Mouse (Mus musculus) frontal cortex, adult (tissue): Measurements from ENCODE around the gene Casp6.

Source experiments
- ATAC-seq: cut with Nextera tagmentation; 2 replicates; pipeline ENCODE4 v1.9.2; 2017; ENCODE audit warnings: mild to moderate bottlenecking, moderate library complexity, mixed read lengths; ENCODE audit not compliant: low TSS enrichment

The Casp6 gene

DNA sequence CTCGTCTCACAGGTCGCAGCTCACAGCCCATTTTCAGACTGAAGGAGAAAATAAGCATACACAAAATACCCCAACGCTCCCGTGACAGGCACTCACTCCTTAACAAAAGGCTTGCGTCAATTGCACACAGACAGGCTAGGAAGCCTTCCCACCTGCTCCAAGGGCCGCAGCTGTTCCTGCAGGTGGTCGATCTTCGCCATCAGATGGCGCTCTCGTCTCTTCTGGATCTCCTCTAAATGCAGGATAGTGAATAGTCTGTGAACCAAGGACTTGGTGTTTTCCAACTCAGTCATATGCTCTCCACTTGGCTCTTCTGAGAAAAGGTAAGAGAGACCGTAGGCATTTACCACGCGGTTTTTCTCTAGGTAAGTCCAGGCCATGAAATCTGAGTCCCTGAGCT lies 17.2 kb downstream of the Casp6 start:
- ATAC-seq, result peak; percentile 98

- ATAC-seq, result no peak
Observed at GRCm38 (mm10) chr3:129923581-129923980, 22.4 kb downstream of the Casp6 start.

- ATAC-seq, result no peak
Observed at GRCm38 (mm10) chr3:129925861-129926260, 24.6 kb downstream of the Casp6 start.

DNA sequence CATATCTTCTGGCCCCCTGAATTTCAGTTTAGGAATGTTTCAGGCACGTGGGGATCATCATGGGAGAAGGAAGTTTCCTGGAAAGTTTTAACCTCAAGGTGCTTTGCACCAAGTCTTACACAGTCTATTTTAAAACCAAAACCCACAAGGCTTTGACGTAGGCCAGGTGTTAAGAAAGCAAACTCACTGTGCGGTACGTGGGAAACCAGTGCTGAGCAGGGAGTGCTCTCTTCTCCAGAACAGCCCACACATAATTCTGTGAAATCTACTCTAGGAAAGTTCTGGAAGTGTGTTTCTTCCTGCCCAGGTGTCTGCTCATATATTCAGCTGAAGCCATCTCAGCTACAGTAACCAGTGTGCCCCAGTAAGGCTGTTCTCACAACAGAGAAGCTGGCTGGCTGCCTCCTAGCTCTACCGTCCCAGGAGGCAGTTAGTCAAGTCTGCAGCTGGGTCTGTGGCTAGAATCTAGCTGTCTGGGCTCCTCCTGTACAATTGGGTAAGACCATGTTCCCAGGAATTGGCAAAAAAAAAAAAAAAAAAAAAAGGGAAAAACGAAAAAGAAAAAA lies 29.1 kb downstream of the Casp6 start:
- ATAC-seq, result peak; percentile 96

- ATAC-seq, result no peak
Observed at GRCm38 (mm10) chr3:129932443-129932842, 31.2 kb downstream of the Casp6 start.

GRCm38 (mm10) chr3:129936561-129936960 lies 35.3 kb downstream of the Casp6 start:
- ATAC-seq, result peak; percentile 56; the same call in 1 of the 2 replicates

- ATAC-seq, result no peak
Observed at GRCm38 (mm10) chr3:129937848-129938247, 36.6 kb downstream of the Casp6 start.

DNA sequence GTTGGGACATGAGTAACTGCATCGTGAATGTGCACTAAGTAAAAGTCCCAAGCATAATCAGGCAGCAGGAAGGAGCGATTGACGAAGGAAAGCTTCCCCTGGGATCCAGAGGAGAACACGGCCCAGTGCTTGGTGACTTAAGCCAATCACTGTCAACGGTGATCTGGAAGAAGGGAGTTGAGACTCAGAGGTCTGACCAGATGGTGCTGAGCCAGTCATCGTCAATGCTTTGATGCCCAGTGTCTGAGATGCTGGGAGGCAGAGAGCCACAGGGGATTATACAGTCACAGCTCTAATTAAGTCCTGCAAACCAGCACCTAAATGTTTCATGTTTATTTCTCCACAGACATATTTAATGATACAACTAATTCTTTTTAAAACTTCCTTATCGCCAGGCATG lies 37.8 kb downstream of the Casp6 start:
- no peak for ATAC-seq

DNA sequence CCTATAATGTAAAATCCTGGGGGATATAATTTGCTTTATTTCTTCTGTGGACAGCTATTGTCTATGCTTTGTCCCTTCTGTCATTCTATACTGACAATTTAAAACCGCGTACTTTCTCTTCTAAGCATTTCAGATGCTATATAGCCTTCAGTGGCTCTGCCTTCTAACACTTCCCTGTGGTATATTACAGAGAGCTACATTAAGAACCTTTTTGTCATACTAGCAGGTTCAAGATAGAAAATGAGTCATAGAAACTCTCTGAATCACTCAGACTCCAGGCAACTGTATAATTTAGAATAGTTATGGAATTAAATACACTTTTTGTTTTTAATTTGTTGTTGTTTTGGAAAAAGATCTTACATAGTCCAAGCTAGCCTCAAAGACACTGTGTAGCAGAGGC lies 39.6 kb downstream of the Casp6 start:
- peak; percentile 99 for ATAC-seq

DNA sequence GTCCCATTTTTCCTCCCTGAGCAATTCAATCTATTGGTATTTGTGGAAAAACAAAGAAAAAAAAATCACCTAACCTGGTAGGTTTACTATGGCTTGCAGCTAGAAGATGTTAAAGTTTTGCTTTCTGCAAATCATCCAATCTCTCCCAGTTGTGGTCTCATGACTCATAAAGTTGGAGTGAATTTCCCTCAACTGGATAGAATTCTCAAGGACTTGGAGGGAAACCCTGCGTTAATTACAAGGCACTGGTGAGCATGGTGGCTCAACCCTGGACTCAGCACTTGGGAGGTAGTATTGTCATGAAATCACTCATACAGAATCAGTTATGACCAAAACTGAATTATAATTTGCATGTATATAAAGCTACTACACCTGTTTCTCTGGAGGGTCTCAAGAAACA lies 40.1 kb downstream of the Casp6 start:
- ATAC-seq, result no peak

DNA sequence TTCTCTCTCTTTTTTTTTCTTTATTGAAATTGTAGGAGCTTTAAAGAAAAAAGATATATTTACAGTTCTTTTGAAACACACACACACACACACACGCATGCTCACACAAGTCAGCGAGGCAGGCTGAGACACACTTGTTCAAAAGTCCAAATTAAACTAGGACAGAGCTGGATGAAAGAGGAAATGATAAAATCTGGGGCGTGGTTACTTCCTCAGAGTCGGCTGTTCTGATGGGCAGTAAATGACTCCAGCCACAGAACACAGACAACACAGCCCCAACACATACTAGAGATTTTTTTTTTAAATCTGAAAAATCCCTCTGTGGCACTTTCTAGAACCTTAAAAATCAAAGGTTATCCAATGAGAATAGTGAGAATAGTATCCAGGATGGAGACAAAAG lies 42.6 kb downstream of the Casp6 start:
- ATAC-seq, result no peak

- ATAC-seq, result no peak
Observed at GRCm38 (mm10) chr3:129946217-129946914, 45.1 kb downstream of the Casp6 start.

DNA sequence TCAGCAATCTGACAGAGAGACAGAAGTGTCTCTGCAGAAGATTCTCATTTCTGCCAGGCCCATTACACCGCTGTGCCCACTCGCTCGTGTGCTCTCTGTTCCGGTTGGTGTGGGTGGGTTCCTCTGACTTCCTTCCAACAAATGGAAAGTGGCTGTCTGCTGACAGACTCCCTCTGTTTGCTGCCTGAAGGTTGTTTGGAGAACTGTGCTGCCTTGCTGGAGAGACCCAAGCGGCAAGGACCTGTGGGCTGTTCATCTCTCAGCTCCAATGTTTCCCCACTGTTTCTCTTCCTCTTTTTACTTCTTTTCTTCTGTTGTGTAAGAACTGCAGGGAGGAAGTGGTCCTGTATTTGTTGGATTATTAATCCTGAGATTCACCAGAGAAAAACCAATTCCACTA lies 47.1 kb downstream of the Casp6 start:
- peak; percentile 99 for ATAC-seq

DNA sequence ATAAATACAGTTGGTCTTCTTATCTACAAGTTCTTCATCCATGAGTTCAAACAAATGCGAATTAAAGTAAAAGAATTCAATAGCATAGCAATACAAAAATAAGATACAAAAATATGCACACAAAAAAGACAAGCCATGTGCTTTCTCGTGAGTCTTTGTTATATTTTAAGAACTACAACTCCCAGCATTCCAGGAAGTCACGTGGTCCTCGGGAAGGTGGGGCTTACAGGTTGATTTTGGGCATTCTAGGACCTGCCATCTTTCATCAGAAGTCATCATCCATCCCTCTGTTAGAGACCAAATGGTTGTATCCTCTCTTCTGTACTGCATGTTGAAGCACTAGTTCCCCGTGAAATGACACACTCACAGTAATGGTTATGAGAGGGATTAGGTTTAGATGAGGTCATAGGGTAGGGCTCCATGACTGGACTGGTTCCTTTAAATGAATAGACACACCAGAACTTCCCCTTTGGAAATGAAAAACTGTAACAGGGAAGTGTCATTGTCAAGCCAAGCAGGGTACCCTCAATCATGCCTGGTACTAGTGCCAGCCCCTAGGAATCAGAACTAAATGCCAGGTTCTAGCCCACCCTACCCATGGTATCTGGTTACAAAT lies 48.0 kb downstream of the Casp6 start:
- no peak for ATAC-seq

DNA sequence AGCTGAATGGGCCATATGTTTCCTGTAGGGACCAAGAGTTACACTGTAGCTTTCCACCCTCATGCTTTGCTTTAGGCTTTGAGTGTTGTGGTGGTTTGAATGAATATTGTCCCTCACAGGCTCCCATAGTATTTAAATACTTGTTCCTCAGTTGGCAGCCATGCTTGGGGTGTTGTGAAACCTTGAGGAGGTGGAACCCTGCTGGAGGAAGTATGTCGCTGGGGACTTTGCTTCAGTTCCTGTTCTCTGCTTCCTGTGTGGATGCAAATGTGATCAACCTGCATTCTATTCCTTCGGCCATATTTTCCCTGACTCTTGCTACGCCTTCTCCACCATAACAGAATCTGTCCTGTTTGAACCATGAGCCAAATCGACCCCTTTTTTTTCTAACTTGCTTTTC lies 52.1 kb downstream of the Casp6 start:
- no peak for ATAC-seq

DNA sequence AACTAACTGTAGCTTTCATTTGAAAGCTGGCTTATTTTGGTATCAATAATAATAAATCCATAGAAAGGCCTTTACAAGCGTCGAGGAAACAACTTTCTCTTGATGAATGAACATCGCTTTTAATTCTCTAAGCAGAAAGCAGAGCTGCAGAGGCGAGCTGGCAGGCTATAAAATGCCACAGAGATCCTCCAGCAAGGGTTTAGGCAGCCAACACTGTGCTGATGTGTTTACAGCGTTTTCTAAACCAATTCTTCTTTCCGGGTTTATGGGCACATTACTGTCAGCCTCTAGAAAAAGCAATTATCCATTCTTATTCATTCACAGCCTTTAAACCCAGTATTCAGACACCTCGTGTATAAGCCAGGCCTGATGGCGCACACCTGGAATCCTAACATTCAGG lies 61.3 kb downstream of the Casp6 start:
- peak; percentile 80 for ATAC-seq
